Mouse (Mus musculus) cortical plate, adult 2 months (tissue): ENCODE results near the gene Gng3.

ENCODE experiments used
- CTCF ChIP-seq: fragments of 200-500 bp; IDR thresholded peaks from 2 replicates; pipeline ENCODE4 v1.5.1; 2011; ENCODE audit warnings: mild to moderate bottlenecking, control low read depth, low read length; ENCODE audit not compliant: insufficient read depth; ENCODE audit errors: extremely low read depth
- POLR2A ChIP-seq: fragments of 200-500 bp; IDR thresholded peaks from 2 replicates; pipeline ENCODE4 v1.6.1; 2011; ENCODE audit warnings: mild to moderate bottlenecking, low read length, control low read depth; ENCODE audit not compliant: insufficient read depth; ENCODE audit errors: extremely low read depth

DNA sequence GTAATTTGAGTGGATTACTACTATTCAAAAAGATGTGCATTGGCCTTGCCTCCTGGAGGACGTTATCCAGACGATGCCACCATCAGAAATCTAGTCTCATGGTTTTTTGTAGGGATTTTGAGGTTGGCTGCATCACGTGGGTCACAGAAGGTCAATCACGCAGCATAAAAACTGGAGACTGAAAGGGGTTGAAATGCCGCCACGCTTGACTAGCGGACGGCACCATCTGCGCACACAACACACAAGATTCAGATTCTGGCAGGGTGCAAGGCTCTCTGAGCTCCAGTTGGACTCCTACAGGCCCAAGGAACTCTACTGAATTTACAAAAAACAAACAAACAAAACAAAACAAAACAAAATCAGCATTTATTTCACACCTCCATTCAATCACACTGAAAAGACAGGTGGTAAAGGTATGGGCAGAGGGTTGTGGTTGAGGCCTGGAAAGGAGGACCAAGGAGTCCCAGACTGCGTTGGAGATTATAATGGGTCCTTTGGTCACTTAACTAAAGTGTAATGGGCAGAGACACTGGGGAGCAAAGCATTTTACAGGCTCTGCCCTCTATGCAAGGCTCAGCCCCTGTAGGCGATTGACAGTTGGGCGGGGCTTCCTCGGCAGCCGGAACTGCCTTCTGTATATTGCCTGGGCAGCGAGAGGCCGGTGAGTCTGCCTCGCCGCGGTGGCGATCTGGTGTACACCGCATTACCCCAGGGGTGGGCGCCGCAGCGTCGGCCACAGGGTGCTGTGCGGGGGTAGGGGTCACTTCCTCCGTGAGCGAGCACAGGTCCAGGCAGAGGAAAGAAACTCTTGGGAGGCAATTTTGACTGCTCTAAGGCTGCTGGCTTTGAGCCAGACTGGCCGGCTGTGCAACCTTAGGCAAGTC lies 1.2 kb upstream of the Gng3 start:
- TF ChIP-seq CTCF (no peak), POLR2A (peak; percentile 74)
